Mouse (Mus musculus) lung, adult 18-20 months (tissue): ENCODE measurements around the gene Tefm.
A peak's percentile ranks its signal among the peaks of the same experiment; 100 is the strongest.
"Not testable (repeated sequence)": the region's sequence is repeated elsewhere in the genome, so short reads cannot be mapped to it uniquely, and the experiment has no call there.

Experiments used
- DNase-seq, 2 experiments: peaks; one replicate each; pipeline ENCODE4 v3.0.0; 2022; ENCODE audit warnings: mixed read lengths in 2 of 2

The Tefm gene

DNA sequence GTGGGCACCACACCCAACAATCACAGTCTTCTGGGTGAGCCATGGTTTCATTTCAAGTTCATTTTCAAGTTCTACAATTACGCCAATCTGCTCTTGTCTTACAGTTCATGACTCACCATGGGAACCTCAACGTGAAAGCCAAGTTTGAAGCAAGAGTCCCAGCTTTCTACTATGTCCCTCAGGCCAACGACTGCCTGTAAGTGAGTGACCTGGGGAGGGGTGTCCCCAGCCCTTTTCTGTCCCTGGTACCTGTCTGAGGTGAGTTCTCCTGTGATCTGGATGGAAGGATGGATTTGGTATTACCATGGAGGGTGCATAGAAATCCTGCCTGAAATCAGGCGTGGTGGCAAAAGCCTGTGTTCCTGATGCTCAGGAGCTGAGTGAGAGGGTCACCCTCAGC is 14.9 kb upstream of the Tefm start:
- DNase-seq = no peak

DNA sequence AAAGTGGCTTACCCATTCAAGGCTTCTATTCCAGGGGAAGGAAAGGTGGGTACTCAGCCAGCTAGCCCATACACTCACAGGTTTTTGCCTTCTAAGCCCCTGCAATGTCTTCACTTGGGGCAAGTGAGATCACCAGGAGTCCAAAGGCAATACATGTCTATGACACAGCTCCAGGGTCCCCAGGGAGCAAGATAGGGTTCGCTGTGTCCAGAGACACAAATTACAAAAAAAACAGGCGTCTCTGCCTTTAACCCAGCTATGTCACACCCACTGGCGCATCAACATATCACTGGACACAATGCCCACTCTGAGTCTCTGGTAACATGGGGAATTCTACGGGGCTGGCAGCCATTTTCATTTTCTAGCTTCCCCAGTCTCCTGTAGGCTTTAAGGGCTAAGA is 14.0 kb upstream of the Tefm start:
- DNase-seq = no peak

DNA sequence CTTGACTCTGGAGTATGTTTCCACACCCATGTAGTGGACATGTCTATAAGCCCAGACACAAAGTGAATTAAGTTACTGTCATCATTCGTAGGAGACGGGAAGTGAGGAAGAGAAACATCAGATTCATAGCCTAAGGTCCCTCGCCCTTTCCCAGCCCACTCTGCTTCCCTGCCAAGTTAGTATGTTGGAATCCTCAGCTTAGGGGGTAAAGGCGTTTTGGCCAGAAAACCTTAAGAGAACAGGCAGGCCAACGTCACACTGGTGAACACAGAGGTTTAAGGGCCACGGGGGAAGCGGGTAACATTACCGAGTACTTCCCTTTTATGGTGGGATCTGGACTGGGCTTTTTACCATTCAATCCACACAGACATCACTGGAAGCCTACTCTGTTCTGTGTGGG is 13.6 kb upstream of the Tefm start:
- DNase-seq = no peak

DNA sequence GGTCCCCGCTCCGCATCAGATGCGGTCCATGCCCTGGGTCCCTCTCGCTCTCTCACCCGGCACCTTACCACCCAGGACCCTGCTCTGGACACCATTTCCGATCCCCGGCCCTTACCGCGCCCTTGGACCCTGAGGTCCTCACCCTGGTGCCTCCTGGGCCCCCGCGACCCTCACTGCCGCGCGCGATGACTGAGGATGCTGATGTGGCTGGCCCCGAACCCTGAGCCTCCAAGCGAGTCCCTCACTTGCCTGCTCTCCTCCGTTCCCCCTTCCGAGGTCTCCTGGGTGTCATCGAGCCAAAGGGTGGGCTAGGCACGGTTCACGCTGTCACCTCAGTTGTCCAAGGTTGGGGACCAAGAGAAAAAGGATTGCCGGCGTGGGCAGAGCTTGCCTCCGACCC is 12.5 kb upstream of the Tefm start:
- DNase-seq = no peak

DNA sequence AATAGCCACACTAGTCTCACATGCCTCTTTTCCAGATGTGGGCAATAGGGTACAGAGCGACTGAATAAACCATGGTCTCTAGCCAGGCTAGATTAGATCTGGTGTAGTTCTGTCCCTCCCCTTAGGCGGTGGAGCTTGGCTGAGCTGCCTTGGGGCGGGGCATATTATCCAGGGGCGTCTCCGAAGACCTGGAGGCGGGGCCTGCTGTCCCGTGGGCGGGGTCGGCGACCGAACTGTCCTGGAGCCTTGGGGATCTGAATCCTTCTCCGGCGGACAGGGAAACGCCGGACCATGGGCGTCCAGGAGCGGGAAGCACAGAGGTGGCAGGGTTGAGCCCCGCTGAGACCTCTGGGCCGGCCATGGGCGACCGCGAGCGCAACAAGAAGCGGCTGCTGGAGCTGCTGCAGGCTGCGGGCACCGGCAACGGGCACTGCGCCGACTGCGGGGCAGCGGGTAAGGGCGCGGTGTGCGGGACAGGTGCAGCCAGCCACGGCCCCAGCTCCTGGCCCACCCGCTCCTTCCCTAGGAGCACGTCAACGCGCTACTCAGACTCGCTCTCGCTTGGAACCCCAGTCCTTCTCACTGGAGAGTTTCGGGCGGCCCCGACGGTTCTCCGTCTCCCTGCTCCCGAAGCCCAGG is 12.0 kb upstream of the Tefm start, which contains the start of gene Adap2:
TSS of gene Adap2 (plus strand) at position 249 of the 639 bp plus-strand sequence.
- DNase-seq = peak; percentile 94 to 95

DNA sequence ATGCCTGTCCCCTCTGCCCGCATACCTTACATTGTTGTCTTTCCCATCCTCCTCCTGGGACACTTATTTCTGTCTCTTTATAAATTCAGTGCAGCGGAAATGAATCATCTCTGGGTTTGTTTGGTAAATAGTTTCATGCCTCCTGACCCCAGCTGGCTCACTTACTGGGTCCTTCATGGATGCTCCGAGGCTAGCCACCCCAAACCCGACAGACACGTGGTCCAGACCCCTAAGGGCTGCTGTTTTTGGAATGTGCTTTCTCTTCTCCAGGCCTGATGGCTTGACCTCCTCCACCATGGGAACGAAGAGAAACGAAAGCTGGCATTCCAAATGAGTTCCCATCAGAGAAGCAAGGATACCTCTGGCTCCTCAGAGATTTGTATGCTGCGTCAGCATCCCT is 10.4 kb upstream of the Tefm start:
- peak in 1 of 2 experiments; percentile 43 for DNase-seq

DNA sequence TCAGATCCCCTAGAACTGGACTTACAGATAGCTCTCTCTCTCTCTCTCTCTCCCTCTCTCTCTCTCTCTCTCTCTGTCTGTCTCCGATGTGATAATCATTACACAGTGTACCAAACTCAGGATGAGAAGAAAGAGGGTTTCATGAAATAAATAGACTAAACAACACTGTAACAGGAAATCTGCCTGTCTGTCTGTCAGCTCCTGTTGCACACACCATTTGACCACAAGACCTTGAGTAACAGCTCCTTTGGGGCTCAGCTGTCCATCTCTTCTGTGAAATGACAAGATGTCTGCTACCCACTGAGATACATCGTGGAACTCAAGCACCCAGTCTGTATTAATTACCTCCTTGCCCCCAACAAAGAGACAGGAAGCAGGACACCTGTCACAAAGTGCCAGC is 9.6 kb upstream of the Tefm start:
- no peak for DNase-seq

DNA sequence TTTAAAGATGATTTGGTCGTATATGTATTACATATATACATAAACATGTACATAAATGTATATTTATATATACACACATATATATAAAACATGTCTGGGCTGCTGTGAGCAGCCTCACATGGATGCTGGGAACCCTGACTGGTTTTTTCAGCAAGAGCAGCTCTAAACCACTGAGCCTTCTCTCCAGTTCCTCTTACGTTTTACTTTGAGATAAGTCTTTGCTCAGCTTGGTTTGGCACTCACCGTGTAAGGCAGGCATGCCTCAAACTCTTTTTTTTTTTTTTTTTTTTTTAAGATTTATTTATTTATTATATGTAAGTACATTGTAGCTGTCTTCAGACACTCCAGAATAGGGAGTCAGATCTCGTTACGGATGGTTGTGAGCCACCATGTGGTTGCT is 8.6 kb upstream of the Tefm start:
- no peak for DNase-seq

DNA sequence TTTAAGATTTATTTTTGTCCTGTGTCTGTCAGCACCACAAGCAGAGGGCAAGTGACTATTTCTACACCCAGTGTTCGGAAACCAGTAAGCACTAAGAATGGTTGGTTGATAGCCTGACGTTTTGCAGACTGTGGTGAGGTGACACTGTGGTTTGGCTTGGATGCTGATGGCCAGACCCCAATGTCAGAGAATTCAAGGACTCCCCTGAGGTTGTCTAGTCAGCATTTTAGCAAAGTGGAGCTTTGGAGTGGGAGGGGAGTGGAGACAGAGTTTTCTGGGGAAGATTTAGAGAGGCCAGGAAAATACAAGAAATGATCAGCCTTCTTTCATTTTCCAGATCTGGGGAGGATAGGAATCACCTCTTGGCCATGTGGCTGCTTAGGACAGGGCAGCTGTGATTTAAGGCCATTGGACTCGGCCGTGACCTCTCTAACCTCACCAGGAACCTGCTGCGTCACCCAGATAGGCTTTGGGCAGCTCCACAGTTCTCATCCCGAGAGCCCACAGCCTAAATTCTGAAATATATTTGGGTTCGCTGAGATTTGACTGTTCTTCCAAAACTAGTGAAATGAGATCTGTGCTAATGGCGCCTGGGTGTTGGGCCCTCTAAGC is 7.5 kb upstream of the Tefm start:
- DNase-seq = no peak

DNA sequence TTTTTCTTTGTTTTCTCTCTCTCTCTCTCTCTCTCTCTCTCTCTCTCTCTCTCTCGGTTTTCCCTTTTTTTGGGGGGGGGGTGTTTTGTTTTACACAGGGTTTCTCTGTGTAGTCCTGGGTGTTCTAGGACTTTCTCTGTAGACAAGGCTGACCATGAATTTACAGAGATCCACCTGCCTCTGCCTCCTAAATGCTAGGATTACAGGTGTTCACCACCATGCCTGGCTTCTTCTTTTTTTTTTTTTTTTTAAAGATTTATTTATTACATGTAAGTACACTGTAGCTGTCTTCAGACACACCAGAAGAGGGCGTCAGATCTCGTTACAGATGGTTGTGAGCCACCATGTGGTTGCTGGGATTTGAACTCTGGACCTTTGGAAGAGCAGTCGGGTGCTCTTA is 7.0 kb upstream of the Tefm start:
- DNase-seq = not testable (repeated sequence)

DNA sequence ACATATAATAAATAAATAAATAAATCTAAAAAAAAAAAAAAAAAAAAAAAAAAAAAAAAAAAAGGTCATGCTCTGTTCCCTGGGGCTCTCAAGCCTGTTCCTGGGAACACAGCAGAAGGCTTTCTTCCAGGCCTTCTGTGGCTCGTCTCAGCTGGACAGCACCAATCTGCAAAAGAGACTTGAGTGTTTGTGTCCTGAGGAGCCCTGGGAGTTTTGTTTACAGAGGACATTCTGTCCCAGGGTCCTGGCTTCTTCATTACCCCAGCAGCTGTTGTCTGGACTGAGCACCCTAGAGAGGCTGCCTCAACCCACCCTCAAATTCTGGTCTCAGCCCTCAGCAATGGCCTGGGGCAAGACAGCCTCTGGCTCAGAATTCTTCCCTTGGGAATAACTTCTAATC is 6.3 kb upstream of the Tefm start:
- peak; percentile 49 to 61 for DNase-seq

DNA sequence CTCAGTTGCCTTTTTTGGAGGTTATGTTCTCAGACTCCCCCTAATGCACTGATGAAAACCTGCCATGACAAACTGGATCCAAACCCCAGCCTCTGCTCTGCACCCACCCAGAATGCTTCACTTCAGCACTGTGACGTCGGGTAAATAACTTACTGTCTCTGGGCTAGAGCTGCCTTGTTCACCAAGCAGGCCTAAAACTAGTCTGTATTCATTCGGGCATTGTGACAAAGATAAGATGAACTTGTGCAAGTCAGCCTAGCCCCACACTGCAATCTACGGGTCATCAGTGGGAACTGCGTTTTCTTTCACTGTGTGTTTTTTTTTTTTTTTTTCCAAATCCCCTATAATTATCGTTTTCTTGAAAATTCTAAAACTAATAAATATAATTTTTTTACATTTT is 5.8 kb upstream of the Tefm start:
- peak in 1 of 2 experiments; percentile 12 for DNase-seq

DNA sequence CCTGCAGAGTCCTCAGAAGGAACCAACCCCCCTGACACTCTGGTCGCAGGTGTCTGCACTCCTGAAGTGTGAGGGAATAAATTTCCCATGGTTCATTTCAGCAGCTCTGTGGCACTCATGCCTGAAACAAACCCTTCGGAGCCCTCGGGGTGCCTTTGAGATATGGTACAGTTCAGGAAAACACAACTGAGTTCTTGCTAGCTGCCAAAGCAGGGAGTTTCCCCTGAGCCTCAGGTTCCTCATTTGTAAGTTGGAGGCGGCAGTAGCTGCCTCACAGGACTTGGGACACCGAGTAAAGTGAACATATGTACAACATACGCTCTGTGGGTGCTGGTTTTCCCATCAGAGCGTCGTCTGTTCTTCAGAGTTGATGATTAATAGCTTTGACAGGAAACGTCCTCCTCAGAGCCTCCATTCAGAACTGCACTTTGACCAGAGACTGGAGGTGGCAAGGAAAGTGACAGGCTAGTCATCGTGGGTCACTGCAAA is 3.9 kb upstream of the Tefm start:
- DNase-seq = no peak

DNA sequence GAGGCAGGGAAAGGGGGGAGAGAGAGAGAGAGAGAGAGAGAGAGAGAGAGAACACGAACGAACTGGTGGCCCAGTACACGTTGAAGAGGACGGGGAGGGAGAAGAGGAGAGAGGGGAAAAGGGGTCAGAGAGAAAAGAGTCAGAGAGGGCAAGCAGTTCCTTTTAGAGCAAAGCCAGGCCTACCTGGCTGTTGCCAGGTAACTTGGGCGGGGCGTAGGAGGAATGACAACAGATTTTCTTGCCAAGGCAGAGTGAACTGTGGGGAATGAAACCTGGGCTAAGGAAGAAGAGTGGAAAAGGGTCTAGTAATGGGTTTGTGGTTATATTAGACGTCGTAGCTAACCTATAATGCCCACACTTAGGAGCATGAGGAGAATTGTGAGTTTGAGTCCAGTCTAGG is 897 bp upstream of the Tefm start:
- peak; percentile 18 to 37 for DNase-seq

DNA sequence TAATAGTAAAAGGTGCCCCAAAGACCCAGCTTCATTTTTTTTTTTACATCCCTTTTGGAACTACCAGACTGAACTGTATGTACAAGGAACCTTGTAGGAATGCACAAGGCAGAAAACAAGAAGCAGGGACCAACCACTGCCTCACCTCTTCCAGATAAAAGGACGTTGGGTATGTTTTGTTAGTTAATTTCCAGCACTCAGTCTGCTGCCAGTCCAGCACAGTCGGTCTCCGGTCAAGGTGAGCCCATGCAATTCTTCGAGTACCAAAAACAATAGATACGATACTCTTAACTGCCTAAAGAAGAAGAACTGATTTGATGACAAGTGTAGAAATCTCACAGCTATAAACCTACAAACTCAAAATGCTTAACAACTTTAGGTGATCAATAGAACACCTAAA is 4.2 kb downstream of the Tefm start:
- DNase-seq = no peak

DNA sequence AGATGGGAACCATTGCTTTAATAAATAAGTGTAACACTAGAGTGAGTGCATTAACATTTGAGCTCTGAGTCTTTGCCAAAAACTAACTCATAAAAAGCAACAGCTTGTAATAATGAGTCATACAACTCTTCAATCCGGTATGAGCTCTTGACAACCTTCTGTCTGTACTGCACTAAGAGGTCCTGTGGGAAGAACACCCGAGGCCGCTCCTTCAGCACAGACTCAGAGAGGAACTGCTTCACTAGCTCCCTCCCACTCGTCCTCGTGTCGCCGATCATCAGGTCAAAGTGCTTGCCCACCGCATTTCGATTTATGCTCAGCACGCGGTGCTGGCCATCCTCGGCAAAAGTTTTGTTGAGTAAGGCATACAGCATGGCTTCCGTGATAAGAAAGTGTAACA is 5.2 kb downstream of the Tefm start:
- DNase-seq = peak in 1 of 2 experiments; percentile 18

DNA sequence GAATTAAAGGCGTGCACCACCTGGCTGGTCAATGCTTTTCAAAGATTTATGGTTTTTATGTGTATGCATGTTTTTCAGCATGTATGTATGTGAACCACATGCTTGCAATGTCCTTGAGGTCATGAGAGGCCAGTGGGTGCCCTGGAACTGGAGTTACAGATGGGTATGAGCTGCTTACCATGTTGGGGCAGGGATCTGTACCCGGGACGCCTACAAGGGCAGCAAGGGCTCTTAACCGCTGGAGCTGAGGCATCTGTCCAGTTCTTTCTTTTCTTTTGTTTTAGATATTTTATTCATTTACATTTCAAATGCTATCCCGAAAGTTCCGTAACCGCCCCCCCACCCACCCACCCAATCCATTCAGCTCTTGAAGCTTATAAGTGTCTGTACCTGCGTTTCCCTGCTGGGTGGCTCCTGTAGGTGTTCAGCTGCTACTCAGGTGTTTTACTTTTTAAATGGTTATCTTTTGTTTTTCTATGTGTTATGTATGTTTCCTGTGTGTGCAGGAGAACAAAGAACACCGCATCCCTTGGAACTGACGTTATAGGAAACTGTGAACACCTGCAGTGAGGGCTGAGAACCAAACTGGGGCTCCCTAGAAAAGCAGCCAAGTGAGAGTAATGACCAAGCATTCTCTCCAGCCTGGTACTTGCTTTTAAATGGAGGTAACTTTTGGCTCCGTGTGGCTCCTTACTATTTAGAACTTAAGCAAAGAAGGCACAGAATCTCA is 5.9 kb downstream of the Tefm start:
- DNase-seq = no peak

DNA sequence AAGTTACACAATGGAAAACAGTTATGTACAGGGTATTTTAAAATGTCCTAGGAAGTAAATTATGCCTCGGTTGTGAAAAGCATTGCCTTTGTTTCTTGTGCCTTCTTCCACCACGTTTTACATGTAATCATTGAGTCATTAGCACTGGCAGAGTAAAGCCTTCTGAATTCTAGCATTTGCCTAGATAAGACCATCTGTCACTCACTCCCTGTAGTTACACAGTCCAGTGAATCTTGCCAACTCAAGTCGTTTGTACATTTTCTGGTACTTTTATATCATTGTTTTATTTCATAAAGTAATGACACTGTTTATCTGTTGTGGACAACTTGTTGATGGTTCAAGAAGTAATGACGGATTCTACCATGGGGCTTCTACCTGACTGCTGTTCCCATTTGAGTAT is 7.2 kb downstream of the Tefm start:
- DNase-seq = no peak

DNA sequence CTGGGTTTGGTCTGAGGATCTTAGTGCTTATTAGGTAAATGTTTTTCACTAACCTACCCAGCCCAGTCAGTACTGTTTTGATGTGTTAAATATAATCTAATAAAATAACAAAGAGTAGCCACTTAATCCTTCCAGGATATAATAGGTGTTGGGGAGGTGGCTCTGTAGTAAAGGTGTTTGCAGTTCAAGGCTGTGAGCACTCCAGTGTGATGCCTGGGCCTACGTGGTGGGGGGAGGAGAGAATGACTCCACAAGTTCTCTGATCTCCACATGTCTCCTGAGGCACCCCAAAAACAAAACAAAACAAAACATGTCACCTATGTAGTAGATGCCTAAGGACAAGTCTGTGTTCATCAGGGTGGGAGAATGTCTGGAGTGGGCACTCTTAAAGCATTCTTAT is 9.9 kb downstream of the Tefm start:
- DNase-seq = no peak

DNA sequence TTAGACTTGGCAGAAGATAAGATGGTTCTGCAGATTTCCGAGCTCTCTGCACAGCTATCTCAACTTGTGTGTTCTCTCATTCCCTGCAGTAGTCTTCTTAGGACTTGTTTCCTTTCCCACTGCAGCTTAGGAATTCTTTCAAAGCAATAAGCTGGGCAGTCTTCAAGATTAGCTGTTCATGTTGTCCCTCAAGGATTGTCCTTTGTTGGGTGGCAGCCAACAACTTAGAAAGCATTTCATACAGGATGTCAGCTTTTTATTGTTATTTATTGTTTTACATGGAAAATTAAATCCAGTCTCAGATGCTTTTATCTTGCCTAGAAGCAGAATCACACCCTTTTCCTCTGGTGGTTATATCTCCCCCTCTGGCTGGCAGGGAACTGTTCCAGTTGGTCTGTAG is 25.6 kb downstream of the Tefm start:
- DNase-seq = no peak

DNA sequence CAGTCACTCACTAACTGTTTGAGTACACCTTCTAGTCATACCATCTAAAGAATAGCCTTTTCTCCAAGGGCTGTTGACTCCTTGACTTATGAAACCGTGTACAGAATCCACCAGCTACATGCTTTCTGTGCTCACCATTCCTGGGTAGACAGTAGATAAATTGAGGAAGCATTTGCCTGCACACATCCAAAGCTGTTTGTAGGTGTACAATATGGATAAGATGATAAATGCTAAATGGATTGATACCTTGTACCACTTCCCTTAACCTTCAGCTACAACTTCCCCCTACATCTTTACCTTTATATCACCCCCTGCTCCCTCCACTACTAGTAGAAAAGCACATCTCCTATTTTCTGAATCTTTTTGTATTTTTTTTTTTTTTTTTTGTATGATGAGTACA is 37.6 kb downstream of the Tefm start:
- DNase-seq = no peak

DNA sequence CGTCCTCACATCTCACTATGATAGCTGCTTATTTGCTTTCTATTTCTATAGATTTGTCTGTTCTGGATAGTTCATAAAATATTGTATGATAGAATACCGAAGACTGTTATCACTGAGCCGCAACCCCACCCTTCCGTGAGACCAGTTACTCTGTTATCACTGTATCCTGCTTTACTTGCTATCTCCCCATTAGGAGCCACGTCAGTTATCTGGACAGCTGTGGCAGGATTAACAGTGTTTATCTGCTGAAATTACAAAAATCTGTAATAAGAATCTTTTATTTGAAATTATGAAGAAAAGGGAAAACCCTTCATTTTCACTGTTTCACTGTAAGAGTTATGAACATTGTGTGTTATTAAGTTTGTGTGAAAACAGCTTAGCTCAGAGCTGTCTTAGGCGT is 40.7 kb downstream of the Tefm start:
- DNase-seq = no peak

DNA sequence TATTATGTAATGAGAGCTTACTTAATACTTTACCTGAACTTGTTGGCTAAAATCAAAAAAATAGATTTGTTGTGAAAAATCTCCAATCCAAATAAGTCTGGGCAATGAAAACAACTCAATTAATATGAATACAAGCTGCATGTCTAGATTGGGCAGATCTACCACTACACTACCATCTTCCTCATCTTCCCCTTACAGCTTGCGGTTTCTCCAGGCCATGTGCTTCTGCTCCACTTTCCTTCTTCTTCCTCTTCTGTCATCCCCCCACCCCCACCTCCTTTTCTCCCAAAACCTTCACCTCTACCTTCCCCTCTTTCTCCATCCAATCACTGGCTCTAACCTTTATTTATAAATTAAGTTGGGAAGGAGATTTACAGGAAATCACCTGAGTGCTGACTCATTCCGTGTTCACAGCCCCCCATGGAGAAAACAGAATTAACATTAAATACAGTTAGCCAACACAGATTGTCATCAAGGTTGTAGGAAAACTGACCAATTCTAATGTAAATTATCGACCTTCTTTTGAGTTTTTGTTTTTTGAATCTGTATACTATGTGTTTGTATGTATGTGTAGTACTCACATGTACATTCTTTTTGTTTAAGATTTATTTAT is 43.4 kb downstream of the Tefm start:
- DNase-seq = no peak
